Mouse (Mus musculus) MEL (cell line): Measurements from ENCODE around the gene Gm17545. TPM values are rescaled to one million over a fixed set of nuclear protein-coding genes. Genes with fewer than 3 reads are reported as not detected.
A peak's percentile ranks its signal among the peaks of the same experiment; 100 is the strongest.

Source experiments
- DNase-seq: peaks from one replicate; pipeline ENCODE4 v3.0.0; 2011; ENCODE audit warnings: low read depth, low spot score
- H3K27ac ChIP-seq: 2 replicates; pipeline ENCODE4 v1.5.1; 2012; ENCODE audit warnings: low read depth, mild to moderate bottlenecking, control low read depth, low read length, moderate library complexity; ENCODE audit not compliant: control insufficient read depth
- H3K27me3 ChIP-seq, 2 experiments: fragments of 150-350 bp in 1 of 2; sonication (generic) in 1 of 2; 2 replicates each; pipeline ENCODE4 v1.6.1; 2012; ENCODE audit warnings: low read length in 2 of 2, mild to moderate bottlenecking in 2 of 2, improper control_type of control experiment in 1 of 2, moderate library complexity in 1 of 2; ENCODE audit not compliant: insufficient read depth in 2 of 2, control insufficient read depth in 1 of 2
- H3K36me3 ChIP-seq, 2 experiments: 2 replicates each; pipeline ENCODE4 v1.6.1; 2012 to 2014; ENCODE audit warnings: low read length in 2 of 2, improper control_type of control experiment in 1 of 2, inconsistent platforms in 1 of 2, mild to moderate bottlenecking in 1 of 2; ENCODE audit not compliant: insufficient read depth in 2 of 2, control insufficient read depth in 1 of 2
- H3K4me1 ChIP-seq, 2 experiments: fragments of 150-350 bp in 1 of 2; sonication (generic) in 1 of 2; 2 replicates each; pipeline ENCODE4 v1.6.1; 2012; ENCODE audit warnings: low read length in 2 of 2, improper control_type of control experiment in 1 of 2, mild to moderate bottlenecking in 1 of 2; ENCODE audit not compliant: insufficient read depth in 2 of 2, control insufficient read depth in 1 of 2
- H3K4me3 ChIP-seq, 2 experiments: fragments of 150-350 bp in 1 of 2; sonication (generic) in 1 of 2; 2 replicates each; pipeline ENCODE4 v1.5.1; 2012; ENCODE audit warnings: low read depth in 2 of 2, low read length in 2 of 2, mild to moderate bottlenecking in 2 of 2, moderate library complexity in 2 of 2, control low read depth in 1 of 2, improper control_type of control experiment in 1 of 2; ENCODE audit not compliant: control insufficient read depth in 1 of 2, insufficient read depth in 1 of 2
- H3K79me2 ChIP-seq: 2 replicates; pipeline ENCODE4 v1.6.1; 2012; ENCODE audit warnings: mild to moderate bottlenecking, low read length, moderate library complexity; ENCODE audit not compliant: control insufficient read depth, poor library complexity, insufficient read depth
- H3K9ac ChIP-seq: 2 replicates; pipeline ENCODE4 v1.6.1; 2012; ENCODE audit warnings: low read depth, mild to moderate bottlenecking, control low read depth, low read length, moderate library complexity; ENCODE audit not compliant: control insufficient read depth, poor library complexity, severe bottlenecking
- H3K9me3 ChIP-seq: fragments of 150-350 bp; sonication (generic); replicated peaks from 2 replicates; pipeline ENCODE4 v1.6.1; 2012; ENCODE audit warnings: mild to moderate bottlenecking, low read length, improper control_type of control experiment, moderate library complexity; ENCODE audit not compliant: insufficient read depth
- BHLHE40 ChIP-seq: IDR thresholded peaks from 2 replicates; pipeline ENCODE4 v1.6.1; 2012; ENCODE audit warnings: low read depth, mild to moderate bottlenecking, inconsistent platforms, low read length, improper control_type of control experiment, borderline replicate concordance
- CHD1 ChIP-seq: IDR thresholded peaks from 2 replicates; pipeline ENCODE4 v1.6.1; 2012; ENCODE audit warnings: low read depth, mild to moderate bottlenecking, inconsistent platforms, low read length, improper control_type of control experiment
- CTCF ChIP-seq, 3 experiments: IDR thresholded peaks in 2 of 3; conservative IDR thresholded peaks in 1 of 3; 2 replicates each; pipeline ENCODE4 v1.5.1; 2011 to 2012; ENCODE audit warnings: low read length in 3 of 3, low read depth in 2 of 3, mild to moderate bottlenecking in 2 of 3, improper control_type of control experiment in 1 of 3, inconsistent platforms in 1 of 3, mixed read lengths in 1 of 3, moderate library complexity in 1 of 3; ENCODE audit not compliant: control insufficient read depth in 1 of 3, insufficient read depth in 1 of 3, poor library complexity in 1 of 3, severe bottlenecking in 1 of 3
- E2F4 ChIP-seq: IDR thresholded peaks from 2 replicates; pipeline ENCODE4 v1.6.1; 2011; ENCODE audit warnings: low read depth, low read length, improper control_type of control experiment, borderline replicate concordance
- ELF1 ChIP-seq: IDR thresholded peaks from 2 replicates; pipeline ENCODE4 v1.6.1; 2014; ENCODE audit warnings: low read depth, mild to moderate bottlenecking, inconsistent platforms, low read length, improper control_type of control experiment, moderate library complexity
- HCFC1 ChIP-seq: IDR thresholded peaks from 2 replicates; pipeline ENCODE4 v1.6.1; 2012; ENCODE audit warnings: low read depth, mild to moderate bottlenecking, inconsistent platforms, low read length, improper control_type of control experiment, moderate library complexity
- JUND ChIP-seq: IDR thresholded peaks from 2 replicates; pipeline ENCODE4 v1.6.1; 2011; ENCODE audit warnings: low read depth, mild to moderate bottlenecking, improper control_type of control experiment, low read length
- MXI1 ChIP-seq: IDR thresholded peaks from 2 replicates; pipeline ENCODE4 v1.6.1; 2011; ENCODE audit warnings: mild to moderate bottlenecking, low read depth, low read length, improper control_type of control experiment
- MYB ChIP-seq: IDR thresholded peaks from 2 replicates; pipeline ENCODE4 v1.6.1; 2011; ENCODE audit warnings: mild to moderate bottlenecking, low read depth, low read length, improper control_type of control experiment
- MYC ChIP-seq: IDR thresholded peaks from 2 replicates; pipeline ENCODE4 v1.6.1; 2011; ENCODE audit warnings: low read depth, mild to moderate bottlenecking, low read length, improper control_type of control experiment, moderate library complexity
- NRF1 ChIP-seq: IDR thresholded peaks from 2 replicates; pipeline ENCODE4 v1.6.1; 2014; ENCODE audit warnings: low read depth, mild to moderate bottlenecking, inconsistent platforms, low read length, improper control_type of control experiment, moderate library complexity; ENCODE audit not compliant: poor library complexity, insufficient read depth, severe bottlenecking
- POLR2A ChIP-seq, 2 experiments: IDR thresholded peaks; 2 replicates each; pipeline ENCODE4 v1.6.1; 2011 to 2012; ENCODE audit warnings: low read length in 2 of 2, mild to moderate bottlenecking in 2 of 2, control low read depth in 1 of 2, improper control_type of control experiment in 1 of 2, low read depth in 1 of 2, moderate library complexity in 1 of 2; ENCODE audit not compliant: control insufficient read depth in 1 of 2, insufficient read depth in 1 of 2, poor library complexity in 1 of 2
- POLR2AphosphoS2 ChIP-seq: IDR thresholded peaks from 2 replicates; pipeline ENCODE4 v1.6.1; 2011; ENCODE audit warnings: low read length, improper control_type of control experiment
- POLR2AphosphoS5 ChIP-seq: IDR thresholded peaks from 2 replicates; pipeline ENCODE4 v1.6.1; 2012; ENCODE audit warnings: low read depth, borderline replicate concordance, mild to moderate bottlenecking, inconsistent platforms, low read length, moderate library complexity, mixed read lengths
- RAD21 ChIP-seq: IDR thresholded peaks from 2 replicates; pipeline ENCODE4 v1.6.1; 2011; ENCODE audit warnings: mild to moderate bottlenecking, low read depth, low read length, improper control_type of control experiment
- TBP ChIP-seq: IDR thresholded peaks from 2 replicates; pipeline ENCODE4 v1.8.0; 2011; ENCODE audit warnings: low read depth, low read length, improper control_type of control experiment
- USF1 ChIP-seq: IDR thresholded peaks from 2 replicates; pipeline ENCODE4 v1.6.1; 2014; ENCODE audit warnings: low read depth, mild to moderate bottlenecking, inconsistent platforms, low read length, improper control_type of control experiment, moderate library complexity
- ZC3H11A ChIP-seq: IDR thresholded peaks from 2 replicates; pipeline ENCODE4 v1.6.1; 2012; ENCODE audit warnings: low read depth, mild to moderate bottlenecking, inconsistent platforms, low read length, improper control_type of control experiment
- ZKSCAN1 ChIP-seq: IDR thresholded peaks from 2 replicates; pipeline ENCODE4 v1.6.1; 2012; ENCODE audit warnings: low read depth, mild to moderate bottlenecking, inconsistent platforms, low read length, improper control_type of control experiment, moderate library complexity
- ZMIZ1 ChIP-seq: IDR thresholded peaks from 2 replicates; pipeline ENCODE4 v1.6.1; 2012; ENCODE audit warnings: low read depth, mild to moderate bottlenecking, inconsistent platforms, low read length, improper control_type of control experiment, moderate library complexity
- ZNF384 ChIP-seq: IDR thresholded peaks from 2 replicates; pipeline ENCODE4 v1.6.1; 2012; ENCODE audit warnings: low read depth, mild to moderate bottlenecking, inconsistent platforms, low read length, improper control_type of control experiment
- polyA plus RNA-seq, 2 experiments: library from polyadenylated mRNA; stranded (reverse) in 1 of 2; unstranded in 1 of 2; fragments of >175 nt in 1 of 2; fragments of >200 nt in 1 of 2; gene quantifications; 2 replicates each; pipeline versions ENCODE4 v1.2.1 to v1.2.4; 2012; ENCODE audit warnings: low replicate concordance in 2 of 2, low read depth in 1 of 2; ENCODE audit not compliant: insufficient read length in 2 of 2, insufficient read depth in 1 of 2, missing spikeins in 1 of 2
- total RNA-seq: library from RNA; depleted of rRNA; stranded (reverse); fragments of 300-350 nt; gene quantifications from 2 replicates; pipeline ENCODE4 v1.2.3, GENCODE M21; 2012

The Gm17545 gene
- total and polyA plus RNA-seq, 3 experiments: not detected

- H3K4me3 ChIP-seq: peak overlapping the region; percentile 80 to 94
- H3K79me2 ChIP-seq: peaks cover 25% of the 10 kb centered on the region
- 0 out of 2 replicates have a peak, but pooled peaks have one; percentile 55 for TF ChIP-seq TBP
- no peak for TF ChIP-seq CTCF (IDR thresholded peaks at IDR 0.05 in 2 of 3, conservative IDR thresholded peaks at IDR 0.05 in 1 of 3; ENCODE audit: control insufficient read depth in 1 of 3, insufficient read depth in 1 of 3, low read depth in 2 of 3, low read length in 3 of 3, poor library complexity in 1 of 3, severe bottlenecking in 1 of 3)
- TF ChIP-seq, all 39 proteins: peak for 1
- no peaks in the 10 kb centered on the region for H3K27me3 ChIP-seq
- peaks cover 6 to 17% of the 10 kb centered on the region in 2 experiments for H3K36me3 ChIP-seq
- peaks cover 7 to 10% of the 10 kb centered on the region in 2 experiments; a peak in 3 of 4 replicates for H3K4me1 ChIP-seq
- H3K9ac ChIP-seq: peak overlapping the region; percentile 56
- H3K9me3 ChIP-seq: no peaks in the 10 kb centered on the region
- DNase-seq: peak; percentile 92
- H3K27ac ChIP-seq: peak overlapping the region; percentile 19; the same call in 1 of the 2 replicates
Measured at GRCm38 (mm10) chr9:22468899-22469259, 14.8 kb downstream of the Gm17545 start.

GRCm38 (mm10) chr9:22469643-22470042 lies 15.6 kb downstream of the Gm17545 start, which contains the start of gene Rp9:
Rp9 (minus strand) TSS chr9:22469743.
- no peaks in the 10 kb centered on the region for H3K27me3 ChIP-seq
- no peak for TF ChIP-seq ZC3H11A
- TF ChIP-seq MYC: no peak
- no peak for TF ChIP-seq ZMIZ1
- no peak for TF ChIP-seq ZKSCAN1
- TF ChIP-seq E2F4: no peak
- TF ChIP-seq POLR2A (IDR thresholded peaks at IDR 0.05; ENCODE audit: control insufficient read depth in 1 of 2, insufficient read depth in 1 of 2, low read depth in 1 of 2, low read length in 2 of 2, poor library complexity in 1 of 2): no peak
- no peak for TF ChIP-seq MYB
- no peak for TF ChIP-seq RAD21
- TF ChIP-seq CTCF (IDR thresholded peaks at IDR 0.05 in 2 of 3, conservative IDR thresholded peaks at IDR 0.05 in 1 of 3; ENCODE audit: control insufficient read depth in 1 of 3, insufficient read depth in 1 of 3, low read depth in 2 of 3, low read length in 3 of 3, poor library complexity in 1 of 3, severe bottlenecking in 1 of 3): no peak
- no peak for TF ChIP-seq MXI1
- TF ChIP-seq ELF1: no peak
- no peak for TF ChIP-seq USF1
- no peak for TF ChIP-seq HCFC1
- no peak for TF ChIP-seq JUND
- no peak for TF ChIP-seq POLR2AphosphoS5
- TF ChIP-seq BHLHE40: no peak
- no peak for TF ChIP-seq NRF1
- no peak for TF ChIP-seq ZNF384
- no peak for TF ChIP-seq CHD1
- TF ChIP-seq POLR2AphosphoS2: no peak
- peak within 1 kb of the TSS; percentile 46 for H3K27ac ChIP-seq

More at GRCm38 (mm10) chr9:22469643-22470042, 15.6 kb downstream of the Gm17545 start, which contains the start of gene Rp9:
- Histone ChIP-seq H3K9ac (peak within 1 kb of the TSS; percentile 56), H3K4me3 (peak within 1 kb of the TSS; percentile 80 to 94), H3K9me3 (no peaks in the 10 kb centered on the region), H3K79me2 (peaks cover 23% of the 10 kb centered on the region), H3K4me1 (peaks cover 7 to 10% of the 10 kb centered on the region in 2 experiments; a peak in 3 of 4 replicates), H3K36me3 (peaks cover 6 to 13% of the 10 kb centered on the region in 2 experiments)
- DNase-seq: no peak
